Mouse (Mus musculus): ENCODE data around the gene Hc. TPM values are rescaled to one million over a fixed set of nuclear protein-coding genes. Genes with fewer than 3 reads are reported as not detected.

Hc gene
- total RNA-seq, 2 experiments from 2014 or later = not detected

DNA sequence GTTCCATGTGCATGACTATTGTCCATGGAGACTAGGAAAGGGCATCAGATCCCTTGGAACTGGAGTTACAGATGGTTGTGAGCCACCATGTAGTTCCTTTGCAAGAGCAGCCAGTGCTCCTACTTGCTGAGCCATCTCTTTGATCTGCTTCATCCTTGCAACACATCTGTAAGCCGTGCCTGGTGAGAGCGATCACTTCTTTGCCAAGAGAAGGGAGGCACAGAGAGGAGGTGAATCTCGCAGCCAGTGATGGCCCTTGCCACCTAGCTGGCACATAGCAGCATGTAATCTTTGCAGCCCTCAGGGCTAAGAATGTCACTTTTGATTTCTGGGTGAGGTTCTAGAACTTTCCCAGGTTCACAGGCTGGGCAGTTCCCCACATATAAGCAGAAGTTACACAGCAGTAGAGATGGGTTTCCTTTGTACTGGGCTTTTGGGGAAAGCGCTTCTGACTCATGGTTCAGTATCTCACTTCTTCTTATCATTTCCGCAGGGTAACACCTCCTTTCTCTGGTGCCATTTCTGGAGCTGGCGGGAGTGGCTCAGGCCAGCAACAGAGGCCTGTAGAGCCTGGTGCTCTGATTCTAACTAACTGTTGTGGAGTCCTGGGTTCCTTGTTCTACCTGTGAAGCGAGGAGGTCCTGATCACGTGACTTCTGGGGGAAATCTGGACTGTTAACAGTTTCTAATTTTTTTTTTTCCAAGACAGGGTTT lies 84.1 kb downstream of the Hc start:
- no peak for DNase-seq

DNA sequence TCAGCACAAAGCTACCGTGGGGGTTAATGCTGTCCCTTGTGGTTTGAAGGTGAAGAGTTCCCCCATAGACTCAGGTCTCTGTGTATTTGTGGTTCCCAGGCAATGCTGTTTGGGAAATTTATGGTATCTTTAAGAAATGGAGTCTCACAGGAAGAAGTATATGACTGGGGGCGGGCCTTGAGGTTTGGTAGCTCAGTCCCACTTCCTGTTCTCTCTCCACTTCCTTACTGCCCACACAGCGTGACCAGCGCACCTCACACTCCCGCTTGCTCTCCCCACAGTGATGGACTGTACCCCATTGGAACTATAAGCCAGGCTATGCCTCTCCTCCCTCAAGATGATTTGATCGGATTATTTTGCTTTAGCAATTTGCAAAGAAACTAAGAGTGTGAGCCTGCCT lies 84.8 kb downstream of the Hc start:
- no peak for DNase-seq

DNA sequence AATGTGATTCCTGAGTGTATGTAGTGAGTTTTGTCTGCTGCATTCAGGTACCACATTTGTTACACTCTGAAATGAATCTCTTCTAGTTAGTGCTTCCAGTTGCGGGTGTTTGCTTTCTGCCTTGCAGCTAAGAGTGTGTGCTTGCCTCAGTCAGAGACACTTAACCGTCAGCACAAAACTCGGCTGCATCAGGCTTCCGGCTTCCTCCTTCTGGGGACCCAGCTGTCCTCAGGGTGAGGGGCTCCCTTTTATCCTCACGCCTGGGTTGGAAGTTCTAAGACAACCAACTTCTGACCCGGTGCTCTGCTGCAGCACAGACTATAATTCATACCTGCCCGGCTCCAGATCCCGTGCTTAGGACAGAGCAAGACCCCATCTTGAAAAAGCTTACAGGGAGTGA lies 88.2 kb downstream of the Hc start:
- no peak for DNase-seq

DNA sequence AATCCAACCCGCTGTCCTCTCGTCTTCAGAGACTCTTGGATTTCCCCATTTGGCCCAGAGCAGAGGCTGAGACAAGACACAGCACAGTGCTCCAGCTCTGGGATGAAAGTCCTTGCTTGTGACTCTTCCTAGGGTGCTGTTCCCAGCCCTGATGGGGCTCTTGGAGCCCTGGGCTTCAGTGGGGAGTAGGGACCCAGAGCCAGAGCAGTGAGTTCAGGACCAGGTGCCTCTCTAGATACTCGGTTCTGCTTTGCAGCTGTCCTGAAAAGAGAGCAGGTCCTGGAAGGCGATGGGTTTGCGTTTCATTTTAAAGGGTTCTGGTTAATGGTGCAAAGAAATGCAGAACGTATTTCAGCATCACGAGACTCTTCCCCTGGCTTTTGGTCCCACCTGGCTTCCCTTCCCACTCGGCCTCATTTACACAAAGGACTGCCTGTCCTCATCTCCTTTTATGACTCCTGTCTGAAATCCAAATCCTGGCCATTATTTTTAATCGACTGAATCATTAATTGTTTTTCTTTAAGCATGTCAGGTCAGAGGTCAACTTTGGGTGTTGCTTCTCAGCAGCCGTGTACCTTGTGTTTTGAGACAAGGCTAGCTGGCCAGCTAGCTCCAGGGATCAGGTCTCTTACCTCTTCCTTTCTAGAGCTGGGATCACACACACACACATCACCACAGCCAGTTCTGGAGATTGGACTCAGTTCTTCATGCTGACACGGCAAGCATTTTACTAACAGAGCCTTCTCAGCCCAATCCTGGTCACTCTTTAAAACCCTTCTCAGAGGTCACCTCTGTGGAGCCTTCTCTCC lies 90.0 kb downstream of the Hc start:
- DNase-seq = no peak

DNA sequence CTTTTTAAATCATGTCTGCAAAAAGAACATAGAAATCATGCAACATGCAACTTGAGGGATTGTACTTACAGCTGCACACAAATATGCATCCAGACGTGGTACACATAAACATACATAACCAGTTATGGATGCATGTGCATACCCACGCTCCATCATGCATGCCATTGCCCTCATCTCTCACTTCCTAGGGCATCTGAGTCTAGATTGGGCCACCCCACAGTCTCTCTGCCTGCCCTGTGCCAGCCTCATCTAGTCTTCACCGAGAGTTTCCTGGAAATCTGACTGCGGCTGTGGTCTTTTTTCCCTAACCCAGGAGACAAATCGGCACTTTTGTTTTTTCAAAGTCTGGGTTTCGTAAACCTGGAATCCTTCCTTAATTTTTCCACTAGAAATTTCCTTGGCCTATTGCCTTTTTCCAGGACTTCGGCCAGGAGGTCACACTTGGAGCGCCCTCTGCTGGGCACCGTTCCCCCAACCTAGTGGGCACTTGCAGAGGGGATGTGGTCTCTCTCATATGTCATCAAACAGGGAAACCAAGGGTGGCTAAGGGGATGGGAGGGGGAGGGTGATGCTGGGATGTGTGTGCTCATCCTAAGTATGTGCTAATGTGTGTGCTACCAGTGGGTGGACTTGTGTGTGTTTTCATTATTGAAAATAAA lies 91.0 kb downstream of the Hc start:
- peak; percentile 37 for DNase-seq

DNA sequence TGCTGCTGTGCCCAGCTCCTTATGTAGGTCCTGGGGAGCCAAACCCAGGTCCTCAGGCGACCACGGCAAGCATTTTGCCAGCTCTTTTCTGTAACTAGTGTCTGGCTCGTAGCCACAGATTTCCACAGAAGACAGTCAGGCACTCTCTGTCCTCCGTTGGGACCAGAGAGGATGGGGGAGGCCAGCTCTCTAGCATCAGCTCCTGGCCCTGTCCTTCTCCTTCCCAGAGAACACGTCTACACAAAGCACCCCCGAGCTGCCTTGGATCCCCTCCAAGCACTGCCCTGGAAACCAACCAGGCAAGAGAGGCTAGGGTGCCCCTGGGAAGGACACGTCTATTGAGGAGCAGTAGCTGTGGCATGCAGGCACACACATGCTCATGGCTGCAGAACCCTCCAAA lies 92.1 kb downstream of the Hc start:
- no peak for DNase-seq

DNA sequence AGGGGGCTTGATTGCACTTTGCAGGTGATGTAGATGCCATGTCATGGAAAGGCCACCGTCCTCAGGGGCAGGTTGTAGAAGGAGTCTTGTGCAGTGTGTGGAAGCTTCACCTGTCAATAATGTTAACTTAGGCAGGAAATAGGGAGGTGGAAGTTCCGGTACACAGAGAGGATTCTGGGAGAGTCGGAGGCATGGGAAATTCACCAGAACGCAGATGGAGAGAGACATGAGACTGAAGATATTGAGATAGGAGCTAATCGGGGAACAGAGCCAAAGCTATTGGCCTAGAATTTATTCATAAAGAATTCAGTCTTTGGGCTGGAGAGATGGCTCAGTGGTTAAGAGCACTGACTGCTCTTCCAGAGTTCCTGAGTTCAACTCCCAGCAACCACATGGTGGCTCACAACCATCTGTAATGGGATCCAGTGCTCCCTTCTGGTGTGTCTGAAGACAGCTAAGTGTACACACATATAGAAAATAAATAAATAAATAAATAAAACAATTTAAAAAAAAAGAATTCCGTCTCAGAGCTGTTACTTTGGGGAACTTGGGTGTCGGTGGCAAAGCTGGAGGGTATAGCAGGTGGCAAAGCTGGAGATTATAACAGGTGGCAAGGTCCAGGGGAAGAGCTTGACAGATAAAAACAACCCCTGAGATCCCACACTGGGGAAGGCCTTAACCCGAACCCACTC lies 94.8 kb downstream of the Hc start:
- DNase-seq = no peak

DNA sequence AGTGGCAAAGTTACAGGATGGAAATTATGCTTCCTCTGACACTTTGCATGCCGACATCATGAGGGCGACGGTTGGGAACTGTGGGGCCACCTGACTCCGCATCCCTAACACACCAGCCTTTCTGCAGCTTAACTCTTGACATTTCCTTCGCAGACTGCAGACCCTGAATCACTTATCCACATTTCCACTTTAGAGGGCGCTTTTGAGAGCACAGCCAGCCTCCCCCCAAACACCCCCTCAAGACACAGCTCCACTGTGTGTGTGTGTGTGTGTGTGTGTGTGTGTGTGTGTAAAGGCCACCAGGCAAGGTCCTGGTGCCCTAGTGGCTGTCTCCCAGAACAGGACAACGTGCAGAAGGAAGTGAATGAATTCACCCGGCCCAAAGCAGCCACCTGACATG lies 95.4 kb downstream of the Hc start:
- no peak for DNase-seq

DNA sequence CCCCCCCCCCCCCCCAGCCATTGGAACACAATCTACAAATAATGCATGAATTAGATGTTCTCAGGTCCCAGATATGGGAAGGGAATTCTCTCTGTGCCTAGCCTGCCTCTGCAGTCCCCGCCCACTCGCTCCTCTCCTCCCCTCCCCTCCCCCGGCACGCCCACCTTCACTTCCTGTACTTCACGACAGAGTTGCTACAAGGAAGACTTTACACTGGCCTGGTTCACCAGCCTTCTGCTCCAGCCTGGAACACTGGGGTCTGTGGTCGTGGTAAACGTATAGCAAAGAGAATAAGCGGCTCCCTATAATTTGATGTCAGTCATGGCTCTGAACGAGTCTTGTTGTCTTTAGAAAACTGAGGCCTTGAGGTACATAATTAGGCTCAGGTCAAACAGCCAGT lies 95.9 kb downstream of the Hc start:
- no peak for DNase-seq

DNA sequence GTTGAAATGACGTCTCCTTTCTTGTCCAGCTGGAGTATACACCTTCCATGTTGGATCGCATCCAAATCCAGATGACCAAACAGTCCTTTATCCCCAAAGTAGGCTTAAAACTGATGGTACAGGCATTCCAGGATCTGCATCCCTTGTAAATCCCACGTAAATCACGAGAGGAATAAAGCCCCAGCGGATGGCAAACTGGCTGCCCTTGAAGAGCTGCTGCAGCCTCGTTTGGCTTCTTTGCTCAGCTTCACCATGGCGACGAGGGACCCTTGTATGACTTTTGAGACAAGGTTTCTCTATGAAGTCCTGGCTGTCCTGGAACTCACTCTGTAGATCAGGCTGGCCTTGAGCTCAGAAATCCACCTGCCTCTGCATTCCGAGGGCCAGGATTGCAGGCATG lies 96.6 kb downstream of the Hc start:
- no peak for DNase-seq

DNA sequence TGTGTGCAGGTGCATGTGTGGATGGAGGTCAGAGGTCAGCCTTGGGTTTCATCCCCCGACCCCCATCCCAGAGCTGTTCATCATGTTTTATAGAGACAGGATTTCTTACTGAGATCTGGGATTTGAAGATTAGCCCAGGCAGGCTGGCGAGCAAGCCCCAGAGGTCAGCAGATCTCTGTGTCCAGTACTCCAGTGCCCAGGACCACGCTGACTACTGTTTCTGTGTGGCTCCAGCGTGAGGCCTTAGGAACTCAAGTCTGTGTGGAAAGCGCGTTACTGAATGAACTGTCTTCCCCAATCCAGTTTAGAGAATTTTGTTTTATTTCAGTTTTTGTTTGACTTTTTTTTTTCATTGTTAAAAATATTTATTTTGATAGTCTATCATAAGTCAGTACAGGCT lies 97.0 kb downstream of the Hc start:
- DNase-seq = no peak

DNA sequence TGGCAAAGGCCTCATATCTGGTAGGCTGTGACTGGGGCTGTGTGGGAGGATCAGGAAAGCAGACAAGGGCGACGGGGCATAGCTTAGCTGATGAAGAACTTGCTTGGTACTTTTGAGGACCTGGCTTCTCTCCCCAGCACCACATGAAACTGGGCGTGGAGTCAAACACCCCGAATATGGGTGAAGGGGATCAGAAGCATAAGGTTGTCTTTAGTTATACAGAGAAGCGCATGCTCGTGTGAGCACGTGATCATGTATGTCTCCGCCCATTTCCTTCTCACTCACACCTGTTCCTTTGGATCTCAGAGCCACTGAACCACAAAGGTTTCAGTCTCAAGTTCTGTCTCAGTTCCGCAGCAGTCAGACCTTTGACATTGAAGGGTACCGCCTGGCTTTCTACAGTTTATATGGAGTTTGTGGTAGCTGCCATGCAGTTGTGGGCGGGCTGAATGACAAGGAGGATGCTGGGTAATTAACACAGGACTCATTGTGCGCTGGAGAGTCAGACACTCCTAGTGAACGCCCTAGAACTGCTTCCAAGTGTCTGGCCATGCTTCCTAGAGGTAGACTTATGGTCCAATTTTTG lies 97.8 kb downstream of the Hc start:
- peak; percentile 28 for DNase-seq

DNA sequence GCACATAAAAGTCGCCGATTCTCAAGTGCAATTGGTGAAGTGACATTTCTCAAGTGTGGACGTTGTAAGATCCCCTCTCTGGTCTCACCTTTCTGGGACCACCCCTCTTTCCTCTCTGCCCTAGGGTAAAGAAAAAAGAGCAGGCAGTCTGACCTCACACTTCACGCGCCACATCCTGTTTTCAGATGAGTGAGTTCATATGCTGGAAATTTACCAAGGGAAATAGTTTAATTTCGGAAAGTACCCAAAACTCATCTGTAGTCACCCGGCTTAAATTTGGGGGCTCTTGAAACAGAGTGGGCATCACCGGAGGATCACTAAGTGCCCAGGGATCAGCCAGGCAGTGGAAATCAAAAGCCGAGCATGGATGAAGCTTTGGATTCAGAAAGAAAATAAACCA lies 98.3 kb downstream of the Hc start:
- DNase-seq = no peak

DNA sequence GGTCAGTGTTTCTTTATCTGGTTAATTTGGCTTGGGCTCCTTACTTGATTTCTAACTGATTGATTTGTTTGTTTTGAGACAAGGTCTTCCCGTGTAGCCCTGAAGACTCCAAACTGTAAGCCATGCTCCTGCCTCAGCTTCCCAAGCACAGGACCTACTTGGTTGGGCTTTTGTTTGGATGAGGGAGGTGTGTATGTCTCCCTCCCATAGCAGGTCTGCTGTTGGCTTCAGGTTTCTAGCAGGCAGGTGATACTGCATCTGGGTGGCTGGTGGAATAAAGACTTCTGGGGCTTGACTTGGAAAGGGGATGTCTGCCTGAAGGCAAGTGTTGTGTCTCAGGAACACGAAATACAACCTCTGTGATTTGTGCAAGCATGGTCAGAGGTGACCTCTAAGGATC lies 99.0 kb downstream of the Hc start:
- no peak for DNase-seq

DNA sequence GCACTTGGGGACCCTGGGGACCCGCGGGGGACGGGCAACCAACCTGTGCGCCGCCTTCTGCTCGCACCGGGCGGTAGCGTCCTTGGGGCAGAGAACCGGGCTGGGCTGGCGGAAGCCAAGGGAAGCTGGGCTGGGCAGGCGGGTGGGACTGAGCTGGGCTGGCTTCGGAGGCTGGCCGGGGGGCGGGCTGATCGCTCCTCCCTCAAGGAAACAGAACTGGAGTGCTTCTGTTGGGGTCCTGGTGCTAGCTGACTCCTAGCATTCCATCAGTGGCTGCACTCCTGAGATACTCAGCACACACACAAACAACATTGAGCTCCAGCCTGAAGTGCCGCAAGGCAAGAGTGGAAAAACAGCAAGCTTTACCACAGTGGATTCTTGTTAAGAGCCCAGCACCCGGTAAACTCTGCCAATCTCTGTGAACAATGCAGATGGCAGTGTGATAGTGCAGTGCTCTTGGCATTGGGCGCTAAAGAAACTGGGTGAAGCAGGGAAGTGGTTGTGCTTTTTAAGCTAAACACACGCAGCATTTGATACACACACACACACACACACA lies 99.7 kb downstream of the Hc start, which contains the start of gene Traf1:
Traf1 (minus strand) TSS at position 292 of the 556 bp plus-strand sequence.
- DNase-seq = peak; percentile 40

DNA sequence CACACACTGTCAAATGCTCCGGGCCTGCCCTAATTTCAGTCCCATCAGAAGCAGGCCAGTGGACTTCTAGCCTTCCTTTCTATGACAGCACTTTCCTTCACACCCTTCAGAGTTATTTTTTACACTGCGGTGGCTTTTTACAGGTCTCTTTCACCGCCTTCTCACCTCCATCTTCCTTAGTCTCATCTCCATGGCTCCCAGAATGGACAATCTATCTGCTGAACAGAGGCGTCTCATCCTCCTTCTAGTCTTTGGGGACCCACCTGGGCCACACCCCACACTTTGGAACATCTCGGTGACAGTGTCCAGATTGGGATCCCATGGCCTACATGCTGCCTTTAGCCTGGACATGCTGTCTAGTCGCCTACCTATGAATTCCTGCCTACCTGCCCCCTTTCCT lies 100.3 kb downstream of the Hc start:
- DNase-seq = no peak

DNA sequence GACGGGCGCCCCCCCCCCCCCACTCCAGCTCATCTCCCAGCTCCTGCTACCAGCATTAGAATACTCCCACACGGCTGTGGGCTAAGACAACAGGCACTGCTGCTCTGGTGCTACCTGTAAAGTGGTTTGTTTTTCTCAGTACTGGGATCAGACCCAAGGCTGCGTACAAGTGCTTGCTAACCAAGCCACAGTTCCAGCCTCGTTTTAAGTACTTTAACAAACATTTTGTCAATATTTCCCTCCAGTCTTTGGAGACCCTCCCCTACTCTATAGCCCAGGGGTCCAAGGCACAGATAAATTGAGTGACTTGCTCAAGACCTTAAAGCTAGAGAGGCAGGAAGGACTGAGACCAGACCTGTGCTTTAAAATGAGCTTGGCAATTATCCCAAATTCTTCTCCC lies 100.8 kb downstream of the Hc start:
- DNase-seq = no peak

DNA sequence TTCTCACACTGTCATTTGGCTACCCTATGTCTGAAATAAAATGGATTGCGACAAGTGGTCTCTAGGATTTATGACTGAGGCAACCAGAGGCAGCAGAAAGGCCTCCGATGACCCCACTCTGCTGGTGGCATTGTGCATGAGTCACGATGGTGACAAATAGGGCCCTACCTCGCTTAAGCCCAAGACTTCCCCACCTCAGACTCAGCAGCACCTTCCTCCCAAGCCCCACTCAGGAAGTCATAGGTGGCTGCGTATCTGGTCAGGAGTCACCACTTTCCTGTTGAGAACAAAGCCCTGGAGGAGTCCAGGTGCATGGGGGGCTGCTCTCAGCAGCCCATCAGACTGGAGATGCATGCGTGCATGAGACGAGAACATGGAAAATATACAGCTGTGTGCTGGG lies 102.7 kb downstream of the Hc start:
- no peak for DNase-seq

DNA sequence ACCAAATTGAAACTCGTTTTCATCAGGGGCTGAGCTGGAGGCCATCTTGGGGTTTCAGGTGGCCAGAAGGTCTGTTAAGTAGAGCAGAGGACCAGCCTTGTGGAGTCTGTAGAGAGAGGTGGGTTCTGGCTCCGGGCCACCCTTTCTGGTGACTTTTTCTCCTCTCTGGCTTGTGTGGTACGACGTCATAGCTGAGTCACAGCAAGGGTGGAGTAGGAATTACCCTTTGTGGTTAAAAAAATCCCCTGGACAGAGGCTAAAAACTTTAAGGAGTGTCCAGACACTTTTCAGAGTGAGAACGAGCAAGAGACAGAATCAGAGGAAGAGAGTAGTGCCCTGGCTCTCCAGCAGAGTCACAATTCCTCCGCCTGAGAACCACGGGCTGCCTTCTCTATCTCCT lies 103.2 kb downstream of the Hc start:
- no peak for DNase-seq

DNA sequence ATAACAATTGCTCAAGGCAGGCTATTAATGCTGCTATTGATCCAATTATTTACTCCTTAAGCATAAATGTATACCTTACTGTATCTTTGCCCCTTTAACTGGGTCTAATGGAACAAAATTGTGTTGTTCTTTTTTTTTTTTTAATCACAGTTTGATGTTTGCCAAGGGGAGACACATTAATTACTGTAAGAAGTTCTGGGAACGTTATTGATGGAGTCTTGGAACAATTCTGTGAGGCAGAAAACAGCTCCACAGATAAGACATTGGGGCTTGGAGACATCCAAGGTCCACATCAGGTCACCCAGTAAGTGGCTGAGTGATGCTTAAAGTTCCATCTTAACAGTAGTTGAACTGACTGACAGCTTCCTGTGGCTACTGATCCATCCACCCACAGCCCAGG lies 103.8 kb downstream of the Hc start:
- DNase-seq = no peak

DNA sequence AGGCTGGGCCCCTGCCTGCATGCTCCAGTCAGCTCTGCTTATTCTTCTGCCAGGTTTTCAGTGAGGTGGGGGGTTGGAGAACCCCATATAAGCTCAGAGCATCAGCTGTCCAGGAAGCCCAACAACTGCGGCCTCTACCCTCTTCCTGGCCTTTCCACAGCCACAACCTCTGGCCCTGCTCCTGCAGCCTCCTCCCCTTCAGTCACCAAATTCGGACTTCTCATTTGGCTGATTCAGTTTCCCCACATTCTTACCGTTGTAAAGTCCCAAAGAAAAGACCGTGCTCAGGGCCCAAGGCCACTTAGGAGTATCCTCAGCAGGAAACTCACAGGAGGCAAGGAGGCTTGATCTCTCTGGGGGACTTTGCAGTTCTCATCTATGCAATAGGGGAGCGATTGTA lies 104.3 kb downstream of the Hc start:
- DNase-seq = no peak

DNA sequence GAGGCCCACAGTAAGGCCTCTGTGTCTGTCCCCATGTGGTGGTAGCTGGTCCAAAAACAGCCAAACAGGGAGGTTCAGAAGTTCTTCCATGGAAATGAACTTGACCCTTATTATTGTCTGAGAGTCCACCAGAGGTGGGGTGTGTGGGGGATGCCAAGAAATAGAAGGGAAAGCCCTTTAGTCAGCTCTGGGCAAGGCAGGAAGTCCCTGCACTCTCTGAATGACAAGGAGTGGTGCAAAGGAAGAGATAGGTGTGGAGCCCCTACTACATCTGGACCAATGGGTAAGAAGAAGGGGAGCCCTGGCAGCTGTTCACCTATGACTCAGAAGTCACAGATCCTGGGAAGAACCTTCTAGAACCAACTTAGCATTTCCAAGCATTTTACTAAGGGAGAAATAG lies 106.9 kb downstream of the Hc start:
- DNase-seq = no peak
